ENCODE assay signal across 10 mouse cellular contexts in the genomic region with DNA sequence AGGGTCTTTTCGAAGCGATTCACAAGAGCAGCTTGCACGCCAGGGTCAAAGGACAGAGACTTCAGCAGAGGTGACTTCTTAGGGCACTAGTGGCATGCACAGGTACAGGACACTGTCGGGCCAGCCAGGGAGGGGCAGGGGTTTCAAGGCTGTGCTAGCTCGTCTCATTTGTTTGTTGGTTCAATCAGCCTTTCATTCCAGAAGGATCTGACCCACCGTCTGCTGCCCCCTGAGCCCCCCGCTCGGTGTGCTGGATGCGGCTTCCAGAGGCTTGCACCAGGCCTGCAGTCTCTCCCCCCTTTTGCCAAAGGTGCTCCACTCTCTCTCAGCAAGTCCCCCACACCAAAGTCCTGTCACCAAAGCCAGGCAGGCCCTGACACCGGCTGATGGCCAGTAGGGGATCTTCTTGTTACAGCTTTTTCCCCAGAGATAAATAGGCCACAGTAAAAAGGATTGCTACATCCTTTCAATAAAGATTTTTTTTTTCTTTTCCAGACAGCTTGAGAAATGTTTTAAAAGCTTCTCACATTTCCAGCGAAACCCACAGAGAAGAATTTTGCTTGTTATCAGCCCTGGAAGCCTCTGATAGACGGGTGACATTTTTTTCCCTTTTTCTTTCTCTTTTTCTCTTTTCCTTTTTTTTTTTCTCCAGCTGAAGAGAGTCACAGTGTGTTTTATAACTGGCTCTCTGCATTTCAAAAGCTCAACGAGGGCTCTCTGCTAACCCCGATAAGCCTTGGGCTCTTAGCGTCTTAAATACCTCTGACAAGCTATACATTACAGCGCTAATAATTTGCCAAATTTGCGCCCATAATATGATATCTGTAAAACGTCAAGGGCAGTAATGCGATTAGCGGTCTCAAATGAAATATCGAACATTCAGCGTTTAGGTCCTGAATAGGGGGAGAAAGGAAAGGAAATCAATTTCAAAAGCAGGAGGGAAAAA.
DNase-seq lines count a peak whose midpoint lies in the region; ATAC-seq and TF ChIP-seq lines count a peak whose summit lies in the region.
"Had no signal": no experiment of that assay in that cellular context is flagged by ENCODE, and none has a peak within 500 bp of the region (broad histone marks: within the 10 kb centered on the region; RNA-seq: fewer than 3 reads in every experiment).

No protein-coding gene starts in this region.

- no peak for TF ChIP-seq CTCF in E14TG2a.4 (conservative IDR thresholded peaks at IDR 0.05; ENCODE audit: low read length)

- DNase-seq in heart, postnatal 36 days, result no peak
- DNase-seq in forebrain, embryonic 14.5 days (ENCODE audit: low spot score), result no peak
- DNase-seq in liver, embryonic 13.5 days, result no peak
- DNase-seq in testis, postnatal 10 days (ENCODE audit: low spot score), result no peak
- no peak for DNase-seq in left cerebral cortex, postnatal 14 days (ENCODE audit: low spot score in 2 of 2)
- no peak for DNase-seq in kidney, postnatal 36 days
- DNase-seq: cerebellum, adult 9-11 months; thymus, adult 2 months had no signal

- peaks cover 23% of the 10 kb centered on the region for H3K27me3 ChIP-seq in heart, embryonic 13.5 days (replicated peaks)
- no peaks in the 10 kb centered on the region for H3K27me3 ChIP-seq in E14TG2a.4 (ENCODE audit: insufficient read depth, low read length)
- H3K27me3 ChIP-seq in forebrain, embryonic 14.5 days (replicated peaks; ENCODE audit: control insufficient read depth, insufficient read depth, low read length), result peaks cover 6% of the 10 kb centered on the region; the same call in 1 of the 2 replicates
- H3K27me3 ChIP-seq in liver, embryonic 13.5 days, result peaks cover 3% of the 10 kb centered on the region

- H3K4me1 ChIP-seq in heart, embryonic 13.5 days, result peaks cover 22% of the 10 kb centered on the region
- H3K4me1 ChIP-seq in E14TG2a.4 (replicated peaks; ENCODE audit: low read depth, low read length), result peaks cover 56% of the 10 kb centered on the region
- H3K4me1 ChIP-seq in forebrain, embryonic 14.5 days (ENCODE audit: control insufficient read depth, insufficient read depth, low read length), result peaks cover 16% of the 10 kb centered on the region
- peaks cover 29% of the 10 kb centered on the region for H3K4me1 ChIP-seq in liver, embryonic 13.5 days (replicated peaks)

- peak overlapping the region; percentile 61 for H3K9ac ChIP-seq in heart, embryonic 13.5 days
- H3K9ac ChIP-seq in forebrain, embryonic 14.5 days (ENCODE audit: low read length), result no peak overlapping the region
- H3K9ac ChIP-seq in liver, embryonic 13.5 days, result no peak overlapping the region

- H3K4me3 ChIP-seq in heart, embryonic 13.5 days, result peak overlapping the region; percentile 36
- 0 out of 2 replicates have a peak overlapping the region, but pooled peaks have one; percentile 20 for H3K4me3 ChIP-seq in E14TG2a.4 (replicated peaks; ENCODE audit: low read length)
- H3K4me3 ChIP-seq in forebrain, embryonic 14.5 days (ENCODE audit: low read depth, low read length), result no peak overlapping the region
- peak overlapping the region; percentile 17 for H3K4me3 ChIP-seq in liver, embryonic 13.5 days (replicated peaks)

- intact Hi-C loops in heart, postnatal 36 days (cut with DNase I), result loop anchor here (10.0 kb wide), 1 partner anchor 284 kb away; no protein-coding TSS in a partner anchor
- intact Hi-C loops in left cerebral cortex, postnatal 14 days (cut with DNase I), result no loop called here

- peak overlapping the region; percentile 64 for H3K4me2 ChIP-seq in heart, embryonic 13.5 days
- no peak overlapping the region for H3K4me2 ChIP-seq in forebrain, embryonic 14.5 days (ENCODE audit: low read length)
- H3K4me2 ChIP-seq in liver, embryonic 13.5 days, result peak overlapping the region; percentile 52

- H3K36me3 ChIP-seq in heart, embryonic 13.5 days, result no peaks in the 10 kb centered on the region
- peaks cover under 1% of the 10 kb centered on the region; the same call in 1 of the 2 replicates for H3K36me3 ChIP-seq in E14TG2a.4 (ENCODE audit: insufficient read depth, low read length)
- H3K36me3 ChIP-seq in forebrain, embryonic 14.5 days (ENCODE audit: control insufficient read depth, insufficient read depth, low read length), result no peaks in the 10 kb centered on the region
- H3K36me3 ChIP-seq in liver, embryonic 13.5 days, result no peaks in the 10 kb centered on the region

- no peak overlapping the region for H3K27ac ChIP-seq in heart, embryonic 13.5 days (replicated peaks)
- H3K27ac ChIP-seq in forebrain, embryonic 14.5 days (ENCODE audit: low read depth, low read length), result peak overlapping the region; percentile 39; the same call in 1 of the 2 replicates
- H3K27ac ChIP-seq in liver, embryonic 13.5 days, result no peak overlapping the region

- no peak for ATAC-seq in heart, embryonic 13.5 days (ENCODE audit: extremely low read depth, insufficient number of reproducible peaks, low FRiP score, low TSS enrichment)
- 0 out of 2 replicates have a peak, but pooled peaks have one; percentile 22 for ATAC-seq in forebrain, embryonic 14.5 days
- ATAC-seq in liver, embryonic 13.5 days (ENCODE audit: low read depth), result no peak

- 30% methylated on average over 22 of the region's 22 CpGs for WGBS in heart, embryonic 13.5 days
- 31% methylated on average over 22 of the region's 22 CpGs for WGBS in forebrain, embryonic 14.5 days
- 36% methylated on average over 22 of the region's 22 CpGs for WGBS in liver, embryonic 13.5 days (ENCODE audit: insufficient replicate concordance)

- no peaks in the 10 kb centered on the region for H3K9me3 ChIP-seq in heart, embryonic 13.5 days
- H3K9me3 ChIP-seq in E14TG2a.4 (ENCODE audit: low read length), result no peaks in the 10 kb centered on the region
- H3K9me3 ChIP-seq in forebrain, embryonic 14.5 days (replicated peaks; ENCODE audit: control insufficient read depth, low read length), result no peaks in the 10 kb centered on the region
- no peaks in the 10 kb centered on the region for H3K9me3 ChIP-seq in liver, embryonic 13.5 days (replicated peaks)
